Mouse (Mus musculus) hindbrain, embryonic 16.5 days (tissue): ENCODE measurements at regions not wholly inside any gene's neighbourhood (a gene's known extent, or its start where the extent isn't known, plus 50 kb on each side); places are given as distances from the start of the nearest gene placed in this dataset.

Experiments used
- ATAC-seq: fragments of 200-750 bp; cut with Nextera tagmentation; 2 replicates; pipeline ENCODE4 v1.8.0; 2017; ENCODE audit warnings: moderate TSS enrichment, moderate library complexity
- H3K27ac ChIP-seq: fragments of 300-500 bp; sonication (generic); 2 replicates; pipeline ENCODE4 v1.5.1; 2014; ENCODE audit warnings: low read depth, mild to moderate bottlenecking, control low read depth, low read length, moderate library complexity
- H3K27me3 ChIP-seq: fragments of 300-500 bp; sonication (generic); replicated peaks from 2 replicates; pipeline ENCODE4 v1.6.1; 2014; ENCODE audit warnings: low read length; ENCODE audit not compliant: control insufficient read depth, insufficient read depth
- H3K36me3 ChIP-seq: fragments of 300-500 bp; sonication (generic); 2 replicates; pipeline ENCODE4 v1.6.1; 2014; ENCODE audit warnings: mild to moderate bottlenecking, low read length, moderate library complexity, mixed read lengths; ENCODE audit not compliant: control insufficient read depth, insufficient read depth
- H3K4me1 ChIP-seq: fragments of 300-500 bp; sonication (generic); 2 replicates; pipeline ENCODE4 v1.6.1; 2014; ENCODE audit warnings: low read depth, low read length; ENCODE audit not compliant: control insufficient read depth, insufficient read depth
- H3K4me2 ChIP-seq: fragments of 300-500 bp; sonication (generic); 2 replicates; pipeline ENCODE4 v1.6.1; 2014; ENCODE audit warnings: mild to moderate bottlenecking, low read length, control low read depth, moderate library complexity
- H3K4me3 ChIP-seq: fragments of 300-500 bp; sonication (generic); 2 replicates; pipeline ENCODE4 v1.5.1; 2014; ENCODE audit warnings: mild to moderate bottlenecking, low read length, control low read depth, moderate library complexity
- H3K9ac ChIP-seq: fragments of 300-500 bp; sonication (generic); 2 replicates; pipeline ENCODE4 v1.6.1; 2014; ENCODE audit warnings: low read depth, mild to moderate bottlenecking, control low read depth, low read length, moderate library complexity
- H3K9me3 ChIP-seq: fragments of 300-500 bp; sonication (generic); 2 replicates; pipeline ENCODE4 v1.6.1; 2014; ENCODE audit warnings: mild to moderate bottlenecking, low read length, moderate library complexity; ENCODE audit not compliant: control insufficient read depth
- WGBS: fragments of 180-500 bp; shearing (Covaris S2); extraction: QIAGEN DNeasy Blood & Tissue Kit; methylation state at CpG from one replicate; pipeline ENCODE4 v1.1.7; 2014; 5-methylcytosine and 5-hydroxymethylcytosine counted together

GRCm38 (mm10) chr12:69495776-69496175, 87.1 kb downstream of the Vcpkmt start:
- H3K9me3 ChIP-seq: no peaks in the 10 kb centered on the region
- WGBS: 85% methylated on average over 5 of the region's 5 CpGs
- H3K4me3 ChIP-seq: no peak overlapping the region
- peaks cover 4% of the 10 kb centered on the region for H3K4me1 ChIP-seq
- H3K27me3 ChIP-seq: no peaks in the 10 kb centered on the region
- no peak for ATAC-seq
- no peak overlapping the region for H3K4me2 ChIP-seq
- H3K36me3 ChIP-seq: no peaks in the 10 kb centered on the region
- no peak overlapping the region for H3K27ac ChIP-seq
- no peak overlapping the region for H3K9ac ChIP-seq

- ATAC-seq: no peak
- Histone ChIP-seq H3K36me3 (no peaks in the 10 kb centered on the region), H3K4me2 (no peak overlapping the region), H3K9me3 (no peaks in the 10 kb centered on the region), H3K4me3 (no peak overlapping the region), H3K4me1 (peaks cover 4% of the 10 kb centered on the region), H3K27ac (no peak overlapping the region), H3K9ac (no peak overlapping the region), H3K27me3 (no peaks in the 10 kb centered on the region)
- 60% methylated on average over 8 of the region's 8 CpGs for WGBS
Observed at GRCm38 (mm10) chr12:69494648-69495047, 88.2 kb downstream of the Vcpkmt start.

- H3K9ac ChIP-seq: no peak overlapping the region
- H3K9me3 ChIP-seq: no peaks in the 10 kb centered on the region
- WGBS: 89% methylated on average over 10 of the region's 10 CpGs
- H3K36me3 ChIP-seq: no peaks in the 10 kb centered on the region
- no peaks in the 10 kb centered on the region for H3K27me3 ChIP-seq
- H3K4me3 ChIP-seq: no peak overlapping the region
- ATAC-seq: no peak
- H3K4me2 ChIP-seq: no peak overlapping the region
- H3K27ac ChIP-seq: no peak overlapping the region
- peaks cover 8% of the 10 kb centered on the region for H3K4me1 ChIP-seq
Observed at GRCm38 (mm10) chr12:69489686-69490085, 93.1 kb downstream of the Vcpkmt start.

GRCm38 (mm10) chr12:69486903-69487302, 95.9 kb downstream of the Vcpkmt start:
- Histone ChIP-seq H3K27ac (no peak overlapping the region), H3K4me1 (peaks cover 8% of the 10 kb centered on the region; the same call in 1 of the 2 replicates), H3K4me3 (no peak overlapping the region), H3K9me3 (no peaks in the 10 kb centered on the region), H3K36me3 (no peaks in the 10 kb centered on the region), H3K27me3 (no peaks in the 10 kb centered on the region), H3K9ac (no peak overlapping the region), H3K4me2 (no peak overlapping the region)
- 82% methylated on average over 8 of the region's 8 CpGs for WGBS
- no peak for ATAC-seq

- no peaks in the 10 kb centered on the region for H3K27me3 ChIP-seq
- H3K27ac ChIP-seq: no peak overlapping the region; the same call in 1 of the 2 replicates
- no peaks in the 10 kb centered on the region for H3K9me3 ChIP-seq
- H3K4me2 ChIP-seq: peak overlapping the region; percentile 44
- H3K4me3 ChIP-seq: no peak overlapping the region
- 21% methylated on average over 14 of the region's 14 CpGs for WGBS
- H3K9ac ChIP-seq: no peak overlapping the region
- peak; percentile 90 for ATAC-seq
- H3K36me3 ChIP-seq: no peaks in the 10 kb centered on the region
- peaks cover 8% of the 10 kb centered on the region; the same call in 1 of the 2 replicates for H3K4me1 ChIP-seq
Observed at GRCm38 (mm10) chr12:69485652-69486651, 96.9 kb downstream of the Vcpkmt start.

GRCm38 (mm10) chr12:69481420-69481819, 101.4 kb downstream of the Vcpkmt start:
- H3K9me3 ChIP-seq: no peaks in the 10 kb centered on the region
- H3K36me3 ChIP-seq: no peaks in the 10 kb centered on the region
- H3K27me3 ChIP-seq: no peaks in the 10 kb centered on the region
- no peak overlapping the region for H3K4me2 ChIP-seq
- H3K9ac ChIP-seq: no peak overlapping the region
- no peak overlapping the region for H3K27ac ChIP-seq
- no peak overlapping the region for H3K4me3 ChIP-seq
- peaks cover 14% of the 10 kb centered on the region; the same call in 1 of the 2 replicates for H3K4me1 ChIP-seq
- WGBS: 75% methylated on average over 3 of the region's 3 CpGs
- no peak for ATAC-seq

GRCm38 (mm10) chr12:69476631-69477091, 104.4 kb upstream of the Gm9887 start:
- Histone ChIP-seq H3K9me3 (no peaks in the 10 kb centered on the region), H3K36me3 (no peaks in the 10 kb centered on the region), H3K27ac (peak overlapping the region; percentile 66), H3K4me1 (peaks cover 11% of the 10 kb centered on the region), H3K4me3 (peak overlapping the region; percentile 22), H3K27me3 (no peaks in the 10 kb centered on the region), H3K4me2 (peak overlapping the region; percentile 54), H3K9ac (peak overlapping the region; percentile 57)
- peak; percentile 62 for ATAC-seq
- 6% methylated on average over 18 of the region's 18 CpGs for WGBS

- no peak overlapping the region for H3K4me2 ChIP-seq
- no peak for ATAC-seq
- no peaks in the 10 kb centered on the region for H3K36me3 ChIP-seq
- no peak overlapping the region for H3K27ac ChIP-seq
- WGBS: 61% methylated on average over 4 of the region's 4 CpGs
- H3K4me3 ChIP-seq: no peak overlapping the region
- H3K9ac ChIP-seq: no peak overlapping the region
- H3K9me3 ChIP-seq: no peaks in the 10 kb centered on the region
- peaks cover 11% of the 10 kb centered on the region for H3K4me1 ChIP-seq
- H3K27me3 ChIP-seq: no peaks in the 10 kb centered on the region
Observed at GRCm38 (mm10) chr12:69476131-69476530, 103.9 kb upstream of the Gm9887 start.

GRCm38 (mm10) chr12:69474916-69475661, 102.8 kb upstream of the Gm9887 start:
- H3K9me3 ChIP-seq: no peaks in the 10 kb centered on the region
- H3K9ac ChIP-seq: peak overlapping the region; percentile 28; the same call in 1 of the 2 replicates
- peak; percentile 66 for ATAC-seq
- no peak overlapping the region for H3K4me3 ChIP-seq
- H3K36me3 ChIP-seq: no peaks in the 10 kb centered on the region
- H3K27ac ChIP-seq: peak overlapping the region; percentile 45; the same call in 1 of the 2 replicates
- no peaks in the 10 kb centered on the region for H3K27me3 ChIP-seq
- peaks cover 11% of the 10 kb centered on the region for H3K4me1 ChIP-seq
- H3K4me2 ChIP-seq: no peak overlapping the region
- WGBS: 54% methylated on average over 17 of the region's 17 CpGs
